Mouse (Mus musculus) lung, postnatal 0 days (tissue): ENCODE measurements around the gene Shh. TPM values are rescaled to one million over a fixed set of nuclear protein-coding genes. Genes with fewer than 3 reads are reported as not detected.

Experiments
- ATAC-seq: fragments of 200-750 bp; cut with Nextera tagmentation; 2 replicates; pipeline ENCODE4 v1.8.0; 2017; ENCODE audit warnings: moderate library complexity
- DNase-seq: peaks from one replicate; pipeline ENCODE4 v3.0.0-alpha.2; 2016; ENCODE audit warnings: low spot score
- H3K27ac ChIP-seq: fragments of 300-500 bp; sonication (generic); 2 replicates; pipeline ENCODE4 v1.5.1; 2014; ENCODE audit warnings: antibody characterized with exemption, mild to moderate bottlenecking, low read length, mixed read lengths
- H3K27me3 ChIP-seq: fragments of 300-500 bp; sonication (generic); replicated peaks from 2 replicates; pipeline ENCODE4 v1.6.1; 2014; ENCODE audit warnings: low read length, mixed read lengths; ENCODE audit not compliant: insufficient read depth
- H3K36me3 ChIP-seq: fragments of 300-500 bp; sonication (generic); 2 replicates; pipeline ENCODE4 v1.6.1; 2014; ENCODE audit warnings: low read length, mixed read lengths; ENCODE audit not compliant: insufficient read depth
- H3K4me1 ChIP-seq: fragments of 300-500 bp; sonication (generic); 2 replicates; pipeline ENCODE4 v1.6.1; 2014; ENCODE audit warnings: antibody characterized with exemption, low read depth, low read length, mixed read lengths; ENCODE audit not compliant: insufficient read depth
- H3K4me2 ChIP-seq: fragments of 300-500 bp; sonication (generic); replicated peaks from 2 replicates; pipeline ENCODE4 v1.6.1; 2014; ENCODE audit warnings: low read depth, mild to moderate bottlenecking, low read length, moderate library complexity, mixed read lengths
- H3K4me3 ChIP-seq: fragments of 300-500 bp; sonication (generic); 2 replicates; pipeline ENCODE4 v1.5.1; 2014; ENCODE audit warnings: low read depth, low read length
- H3K9ac ChIP-seq: fragments of 300-500 bp; sonication (generic); replicated peaks from 2 replicates; pipeline ENCODE4 v1.6.1; 2014; ENCODE audit warnings: low read depth, mild to moderate bottlenecking
- H3K9me3 ChIP-seq: fragments of 300-500 bp; sonication (generic); 2 replicates; pipeline ENCODE4 v1.6.1; 2016; ENCODE audit warnings: low read length, mixed read lengths
- CTCF ChIP-seq: IDR thresholded peaks from 2 replicates; pipeline ENCODE4 v1.5.1; 2016; ENCODE audit warnings: antibody characterized with exemption, mild to moderate bottlenecking
- EP300 ChIP-seq: IDR thresholded peaks from 2 replicates; pipeline ENCODE4 v1.6.1; 2016; ENCODE audit warnings: antibody characterized with exemption, mild to moderate bottlenecking, control low read depth
- WGBS: fragments of 180-500 bp; shearing (Covaris S2); extraction: QIAGEN DNeasy Blood & Tissue Kit; methylation state at CpG from one replicate; pipeline ENCODE4 v1.1.7; 2014; 5-methylcytosine and 5-hydroxymethylcytosine counted together
- polyA plus RNA-seq: library from polyadenylated mRNA; unstranded; fragments of >200 nt; fragmentation: Nextera tagmentation; extraction: Ambion mirVana; gene quantifications from 2 replicates; pipeline ENCODE4 v1.2.1, GENCODE M21; 2015

Shh gene
- polyA plus RNA-seq, 1 experiment from 2014 or later = 9.7 TPM

DNA sequence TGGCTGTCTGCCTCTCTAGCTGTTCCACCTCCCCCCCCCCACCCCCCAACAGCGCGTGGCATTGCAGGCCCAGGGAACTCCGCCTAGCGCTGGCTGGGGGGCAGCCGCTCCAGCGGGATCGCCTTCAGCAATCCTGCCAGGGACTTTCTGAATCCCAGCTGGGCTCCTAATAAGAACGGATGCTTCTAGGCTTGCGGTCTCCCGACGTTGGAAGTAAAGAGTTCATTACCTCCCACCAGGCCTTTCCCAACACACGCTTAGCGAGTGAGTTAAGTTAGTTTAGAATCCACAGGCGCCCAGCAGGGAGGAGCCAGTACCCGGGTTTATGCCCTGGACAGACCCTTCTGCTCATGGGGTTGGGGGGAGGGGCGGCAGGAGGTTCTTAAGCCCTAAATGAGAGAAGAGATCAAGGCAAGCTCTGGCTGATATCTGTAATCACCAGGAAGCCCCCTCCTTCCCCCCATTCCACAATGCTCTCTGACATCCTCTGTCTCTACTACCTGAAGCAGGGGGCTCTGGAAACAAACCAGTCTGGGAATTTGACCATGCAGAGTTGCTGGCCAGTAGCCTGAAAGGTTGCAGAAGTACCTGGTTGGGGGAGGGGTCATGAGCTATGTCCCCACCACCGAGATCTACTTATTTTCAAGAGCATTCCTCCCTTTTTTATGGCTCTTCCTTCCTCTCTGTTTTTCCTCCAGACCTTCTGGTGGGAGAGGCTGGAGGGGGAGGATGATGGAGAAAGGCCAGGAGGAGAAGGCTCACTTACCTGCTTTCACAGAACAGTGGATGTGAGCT lies 6.3 kb downstream of the Shh start:
- Histone ChIP-seq H3K9ac (no peak overlapping the region), H3K9me3 (no peaks in the 10 kb centered on the region), H3K4me1 (no peaks in the 10 kb centered on the region), H3K36me3 (no peaks in the 10 kb centered on the region), H3K27ac (peak overlapping the region; percentile 90), H3K4me2 (0 out of 2 replicates have a peak overlapping the region, but pooled peaks have one; percentile 25), H3K27me3 (peaks cover 65% of the 10 kb centered on the region), H3K4me3 (no peak overlapping the region)
- 2% methylated on average over 17 of the region's 17 CpGs for WGBS
- ATAC-seq (no peak), DNase-seq (peak; percentile 40)
- TF ChIP-seq CTCF (no peak), EP300 (peak; percentile 18; the same call in 1 of the 2 replicates)

DNA sequence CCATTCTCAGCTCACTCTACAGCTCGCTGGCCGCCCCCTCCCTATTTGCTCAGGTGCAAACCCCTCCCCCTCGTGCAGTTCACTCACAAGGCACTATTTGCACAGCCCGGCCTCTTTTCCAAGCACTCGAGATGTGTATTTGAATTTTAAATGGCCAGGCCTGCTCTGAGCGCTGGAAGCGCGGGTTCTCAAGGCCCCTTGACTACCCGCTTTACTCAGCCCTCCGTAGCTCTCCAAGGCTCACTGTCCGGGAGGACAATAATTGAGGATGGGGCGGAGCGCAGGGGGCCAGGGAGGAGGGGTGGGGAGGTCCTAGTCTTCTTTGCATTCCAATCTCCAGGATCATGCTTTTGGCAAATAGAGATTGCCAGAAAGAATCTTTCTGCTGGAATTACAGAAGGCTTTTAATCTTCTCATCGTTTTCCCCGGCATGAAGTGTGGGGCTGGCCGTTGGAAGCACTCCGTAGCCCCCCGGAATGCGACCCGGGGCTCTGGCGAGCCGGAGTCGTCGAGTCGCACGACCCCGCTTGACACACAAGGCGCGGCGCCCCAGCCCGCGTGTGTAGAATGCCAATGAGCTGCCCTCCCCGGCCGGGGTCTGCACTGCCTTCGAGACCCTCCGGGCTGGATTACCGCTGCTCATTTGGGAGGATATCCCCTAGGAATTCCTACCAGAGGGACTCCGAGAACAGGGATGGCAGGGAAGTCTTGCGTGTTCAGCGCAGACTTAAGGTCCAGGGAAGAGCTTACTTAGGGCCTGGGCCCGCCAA lies 7.4 kb downstream of the Shh start:
- H3K4me2 ChIP-seq = peak overlapping the region; percentile 48

DNA sequence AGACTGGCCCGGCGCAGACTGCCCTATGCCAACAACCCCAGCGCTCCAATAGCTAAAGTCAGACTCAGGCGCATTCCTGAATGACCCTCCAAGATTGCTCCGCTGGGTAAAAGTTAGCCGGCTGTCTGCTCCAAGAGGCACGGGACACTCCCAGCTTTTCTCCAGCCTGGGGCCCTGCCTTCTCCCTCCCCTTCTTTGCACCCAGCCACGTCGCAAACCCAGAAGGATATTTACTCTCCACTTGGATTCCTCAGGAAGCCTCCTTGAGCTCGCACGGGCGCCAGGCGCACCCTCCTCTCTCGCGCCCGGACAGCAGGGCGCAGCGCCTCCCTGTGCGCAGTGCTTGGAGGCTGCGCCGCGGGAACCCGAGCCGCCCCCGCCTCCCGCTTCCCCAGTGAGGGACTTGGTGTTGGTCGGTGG lies 8.2 kb downstream of the Shh start:
- H3K27ac ChIP-seq = peak overlapping the region; percentile 90
- TF ChIP-seq CTCF (peak; percentile 47), EP300 (peak; percentile 66; the same call in 1 of the 2 replicates)
- H3K4me2 ChIP-seq = peak overlapping the region; percentile 48
- no peak overlapping the region for H3K4me3 ChIP-seq
- ATAC-seq = peak; percentile 90
- H3K4me1 ChIP-seq = no peaks in the 10 kb centered on the region
- peak; percentile 95 for DNase-seq
- H3K36me3 ChIP-seq = no peaks in the 10 kb centered on the region
- H3K9me3 ChIP-seq = no peaks in the 10 kb centered on the region
- no peak overlapping the region for H3K9ac ChIP-seq
- peaks cover 47% of the 10 kb centered on the region for H3K27me3 ChIP-seq
- WGBS = 3% methylated on average over 25 of the region's 27 CpGs

More for the DNA sequence above, 7.4 kb downstream of the Shh start:
- Histone ChIP-seq H3K9me3 (no peaks in the 10 kb centered on the region), H3K36me3 (no peaks in the 10 kb centered on the region), H3K27ac (peak overlapping the region; percentile 90), H3K4me1 (no peaks in the 10 kb centered on the region), H3K4me3 (no peak overlapping the region), H3K27me3 (peaks cover 54% of the 10 kb centered on the region), H3K9ac (no peak overlapping the region)
- peak; percentile 62; the same call in 1 of the 2 replicates for TF ChIP-seq EP300
- no peak for TF ChIP-seq CTCF
- 3% methylated on average over 41 of the region's 41 CpGs for WGBS
- DNase-seq (peak; percentile 90), ATAC-seq (peak; percentile 79)

DNA sequence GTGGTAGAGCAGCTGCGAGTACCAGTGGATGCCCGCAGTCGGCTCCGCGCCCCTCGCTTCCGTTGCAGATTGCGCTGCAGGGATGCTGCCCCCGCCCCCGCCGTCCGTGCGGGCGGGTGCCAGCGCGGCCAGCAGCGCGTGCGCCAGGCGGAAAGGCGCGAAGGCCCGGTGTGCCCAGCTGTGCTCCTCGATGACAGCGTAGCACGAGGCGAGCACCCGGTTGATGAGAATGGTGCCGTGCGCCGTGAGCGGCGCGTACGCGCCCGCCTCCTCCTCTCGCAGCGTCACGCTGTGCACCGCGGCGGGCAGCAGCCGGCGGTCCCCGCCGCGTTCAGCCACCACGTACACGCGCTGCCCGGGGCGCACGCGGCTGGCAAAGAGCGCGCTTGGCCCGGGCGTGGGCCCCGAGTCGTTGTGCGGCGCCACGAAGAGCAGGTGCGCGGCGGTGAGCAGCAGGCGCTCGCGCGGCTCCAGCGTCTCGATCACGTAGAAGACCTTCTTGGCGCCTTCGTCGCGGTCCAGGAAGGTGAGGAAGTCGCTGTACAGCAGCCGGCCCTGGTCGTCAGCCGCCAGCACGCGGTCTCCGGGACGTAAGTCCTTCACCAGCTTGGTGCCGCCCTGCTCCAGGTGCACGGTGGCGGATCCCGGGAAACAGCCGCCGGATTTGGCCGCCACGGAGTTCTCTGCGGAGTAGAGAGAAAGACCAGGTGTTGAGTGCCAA lies 9.0 kb downstream of the Shh start:
- WGBS = 1% methylated on average over 66 of the region's 95 CpGs
- Histone ChIP-seq H3K27me3 (peaks cover 40% of the 10 kb centered on the region), H3K4me3 (peak overlapping the region; percentile 19), H3K36me3 (no peaks in the 10 kb centered on the region), H3K4me1 (no peaks in the 10 kb centered on the region), H3K9me3 (no peaks in the 10 kb centered on the region), H3K4me2 (peak overlapping the region; percentile 48), H3K27ac (peak overlapping the region; percentile 90), H3K9ac (no peak overlapping the region)
- ATAC-seq = peak; percentile 16
- peak; percentile 29 for DNase-seq
- TF ChIP-seq CTCF = no peak
- TF ChIP-seq EP300 = no peak

DNA sequence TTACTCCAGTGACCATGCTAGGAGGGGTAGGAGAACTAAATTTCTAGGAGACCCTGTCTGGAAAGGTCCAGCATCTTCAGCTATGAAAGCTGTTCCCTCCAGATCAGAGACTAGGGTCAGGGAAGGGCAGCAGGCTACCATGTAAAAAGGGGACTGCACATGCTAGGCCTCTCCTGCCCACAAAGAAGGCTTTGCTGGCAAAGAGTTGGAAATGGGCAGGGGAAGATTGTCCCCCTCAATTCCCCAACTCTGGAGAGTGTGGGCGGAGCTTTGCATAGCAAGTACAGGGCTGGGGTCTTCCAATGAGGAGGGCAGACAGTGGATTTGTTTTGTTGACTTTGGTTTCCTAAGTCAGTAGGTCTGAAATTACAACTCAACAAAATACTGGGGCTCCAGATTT lies 10.7 kb downstream of the Shh start:
- ATAC-seq = no peak
- H3K9ac ChIP-seq = no peak overlapping the region
- H3K4me2 ChIP-seq = no peak overlapping the region
- H3K4me3 ChIP-seq = no peak overlapping the region
- TF ChIP-seq CTCF (no peak), EP300 (no peak)
- WGBS = 78% methylated on average over 1 of the region's 1 CpGs
- H3K9me3 ChIP-seq = no peaks in the 10 kb centered on the region
- no peak overlapping the region for H3K27ac ChIP-seq
- DNase-seq = no peak
- H3K4me1 ChIP-seq = no peaks in the 10 kb centered on the region
- H3K36me3 ChIP-seq = no peaks in the 10 kb centered on the region
- peaks cover 37% of the 10 kb centered on the region for H3K27me3 ChIP-seq

DNA sequence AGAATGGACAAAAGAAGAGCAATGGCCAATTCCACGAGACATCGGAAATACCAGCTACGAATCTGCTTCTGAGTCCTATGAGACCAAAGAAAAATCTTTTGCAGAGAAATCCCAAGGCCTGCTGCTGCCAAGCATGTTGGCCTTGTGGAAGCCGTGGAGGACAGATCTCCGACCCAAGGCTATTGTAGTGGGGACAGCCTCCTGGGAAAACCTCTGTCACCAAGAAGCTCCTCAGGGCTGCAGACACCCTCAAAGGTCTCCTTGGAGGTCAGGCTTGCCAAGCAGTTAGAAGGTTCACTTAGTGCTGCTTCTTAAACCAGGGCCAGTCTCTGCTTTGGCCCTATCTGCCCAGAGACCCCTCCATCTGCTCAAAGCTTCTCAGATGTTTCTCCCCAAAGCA lies 11.3 kb downstream of the Shh start:
- Histone ChIP-seq H3K27ac (no peak overlapping the region), H3K4me1 (no peaks in the 10 kb centered on the region), H3K4me2 (no peak overlapping the region), H3K9ac (no peak overlapping the region), H3K27me3 (peaks cover 32% of the 10 kb centered on the region), H3K9me3 (no peaks in the 10 kb centered on the region), H3K36me3 (no peaks in the 10 kb centered on the region), H3K4me3 (no peak overlapping the region)
- 74% methylated on average over 5 of the region's 5 CpGs for WGBS
- ATAC-seq (no peak), DNase-seq (no peak)
- no peak for TF ChIP-seq CTCF
